Mouse (Mus musculus): Measurements from ENCODE around the gene Zfp787.
"Not testable (repeated sequence)": the region's sequence is repeated elsewhere in the genome, so short reads cannot be mapped to it uniquely, and the experiment has no call there.

Zfp787 gene

GRCm38 (mm10) chr7:6161541-6161940, 5.7 kb upstream of the Zfp787 start:
- no peak for DNase-seq

GRCm38 (mm10) chr7:6159604-6160003, 3.8 kb upstream of the Zfp787 start:
- no peak for DNase-seq

GRCm38 (mm10) chr7:6157479-6157878, 1.7 kb upstream of the Zfp787 start:
- no peak for DNase-seq

- DNase-seq: peak; percentile 68
Measured at GRCm38 (mm10) chr7:6156901-6157472, 1.2 kb upstream of the Zfp787 start.

GRCm38 (mm10) chr7:6155031-6155872, 545 bp downstream of the Zfp787 start:
- DNase-seq: peak; percentile 92

GRCm38 (mm10) chr7:6154164-6154563, 1.6 kb downstream of the Zfp787 start:
- DNase-seq: no peak

- no peak for DNase-seq
Measured at GRCm38 (mm10) chr7:6153131-6153530, 2.7 kb downstream of the Zfp787 start.

GRCm38 (mm10) chr7:6152036-6152435, 3.8 kb downstream of the Zfp787 start:
- no peak for DNase-seq

- DNase-seq: no peak
Measured at GRCm38 (mm10) chr7:6151266-6151665, 4.5 kb downstream of the Zfp787 start.

- no peak for DNase-seq
Measured at GRCm38 (mm10) chr7:6147688-6148087, 8.1 kb downstream of the Zfp787 start.

GRCm38 (mm10) chr7:6146982-6147325, 8.8 kb downstream of the Zfp787 start:
- no peak for DNase-seq

- DNase-seq: no peak
Measured at GRCm38 (mm10) chr7:6146194-6146981, 9.4 kb downstream of the Zfp787 start.

- no peak for DNase-seq
Measured at GRCm38 (mm10) chr7:6145423-6146188, 10.2 kb downstream of the Zfp787 start.

- DNase-seq: no peak
Measured at GRCm38 (mm10) chr7:6143991-6144531, 11.7 kb downstream of the Zfp787 start.

- no peak for DNase-seq
Measured at GRCm38 (mm10) chr7:6139295-6139694, 16.5 kb downstream of the Zfp787 start.

GRCm38 (mm10) chr7:6136497-6136896, 19.3 kb downstream of the Zfp787 start:
- DNase-seq: no peak

GRCm38 (mm10) chr7:6132646-6133045, 23.2 kb downstream of the Zfp787 start:
- DNase-seq: no peak

GRCm38 (mm10) chr7:6130346-6130745, 25.5 kb downstream of the Zfp787 start:
- DNase-seq: no peak

GRCm38 (mm10) chr7:6126690-6127448, 28.9 kb downstream of the Zfp787 start:
- DNase-seq: peak; percentile 88

GRCm38 (mm10) chr7:6121128-6121527, 34.7 kb downstream of the Zfp787 start:
- not testable (repeated sequence) for DNase-seq

GRCm38 (mm10) chr7:6120104-6120503, 35.7 kb downstream of the Zfp787 start:
- DNase-seq: not testable (repeated sequence)

GRCm38 (mm10) chr7:6119501-6119900, 36.3 kb downstream of the Zfp787 start:
- DNase-seq: no peak
